Mouse (Mus musculus) heart, embryonic 16.5 days (tissue): Measurements from ENCODE around the gene Kirrel3. TPM values are rescaled to one million over a fixed set of nuclear protein-coding genes. Genes with fewer than 3 reads are reported as not detected.

ENCODE experiments used
- ATAC-seq: fragments of 200-750 bp; cut with Nextera tagmentation; replicated peaks from 2 replicates; pipeline ENCODE4 v1.8.0; 2017; ENCODE audit warnings: moderate number of reproducible peaks; ENCODE audit not compliant: insufficient read depth, low FRiP score; ENCODE audit errors: extremely low read depth
- H3K27ac ChIP-seq: fragments of 300-500 bp; sonication (generic); 2 replicates; pipeline ENCODE4 v1.5.1; 2014; ENCODE audit warnings: mild to moderate bottlenecking, low read length, control low read depth, moderate library complexity
- H3K27me3 ChIP-seq: fragments of 300-500 bp; sonication (generic); 2 replicates; pipeline ENCODE4 v1.6.1; 2014; ENCODE audit warnings: low read length, mixed read lengths; ENCODE audit not compliant: control insufficient read depth, insufficient read depth
- H3K36me3 ChIP-seq: fragments of 300-500 bp; sonication (generic); 2 replicates; pipeline ENCODE4 v1.6.1; 2014; ENCODE audit not compliant: control insufficient read depth, insufficient read depth
- H3K4me1 ChIP-seq: fragments of 300-500 bp; sonication (generic); 2 replicates; pipeline ENCODE4 v1.6.1; 2014; ENCODE audit warnings: low read length, mixed read lengths; ENCODE audit not compliant: control insufficient read depth, insufficient read depth
- H3K4me2 ChIP-seq: fragments of 300-500 bp; sonication (generic); 2 replicates; pipeline ENCODE4 v1.6.1; 2014; ENCODE audit warnings: low read depth, mild to moderate bottlenecking, control low read depth, low read length
- H3K4me3 ChIP-seq: fragments of 300-500 bp; sonication (generic); 2 replicates; pipeline ENCODE4 v1.5.1; 2014; ENCODE audit warnings: mild to moderate bottlenecking, control low read depth, low read length
- H3K9ac ChIP-seq: fragments of 300-500 bp; sonication (generic); 2 replicates; pipeline ENCODE4 v1.6.1; 2014; ENCODE audit warnings: low read length, control low read depth
- H3K9me3 ChIP-seq: fragments of 300-500 bp; sonication (generic); replicated peaks from 2 replicates; pipeline ENCODE4 v1.6.1; 2016; ENCODE audit warnings: low read length; ENCODE audit not compliant: control insufficient read depth
- WGBS: fragments of 180-500 bp; shearing (Covaris S2); extraction: QIAGEN DNeasy Blood & Tissue Kit; methylation state at CpG from one replicate; pipeline ENCODE4 v1.1.7; 2014; 5-methylcytosine and 5-hydroxymethylcytosine counted together
- polyA plus RNA-seq: library from polyadenylated mRNA; unstranded; fragments of >200 nt; fragmentation: Nextera tagmentation; extraction: Ambion mirVana; gene quantifications from 2 replicates; pipeline ENCODE4 v1.2.1, GENCODE M21; 2015

Gene Kirrel3
- polyA plus RNA-seq, 1 experiment from 2014 or later: 1.6 TPM

DNA sequence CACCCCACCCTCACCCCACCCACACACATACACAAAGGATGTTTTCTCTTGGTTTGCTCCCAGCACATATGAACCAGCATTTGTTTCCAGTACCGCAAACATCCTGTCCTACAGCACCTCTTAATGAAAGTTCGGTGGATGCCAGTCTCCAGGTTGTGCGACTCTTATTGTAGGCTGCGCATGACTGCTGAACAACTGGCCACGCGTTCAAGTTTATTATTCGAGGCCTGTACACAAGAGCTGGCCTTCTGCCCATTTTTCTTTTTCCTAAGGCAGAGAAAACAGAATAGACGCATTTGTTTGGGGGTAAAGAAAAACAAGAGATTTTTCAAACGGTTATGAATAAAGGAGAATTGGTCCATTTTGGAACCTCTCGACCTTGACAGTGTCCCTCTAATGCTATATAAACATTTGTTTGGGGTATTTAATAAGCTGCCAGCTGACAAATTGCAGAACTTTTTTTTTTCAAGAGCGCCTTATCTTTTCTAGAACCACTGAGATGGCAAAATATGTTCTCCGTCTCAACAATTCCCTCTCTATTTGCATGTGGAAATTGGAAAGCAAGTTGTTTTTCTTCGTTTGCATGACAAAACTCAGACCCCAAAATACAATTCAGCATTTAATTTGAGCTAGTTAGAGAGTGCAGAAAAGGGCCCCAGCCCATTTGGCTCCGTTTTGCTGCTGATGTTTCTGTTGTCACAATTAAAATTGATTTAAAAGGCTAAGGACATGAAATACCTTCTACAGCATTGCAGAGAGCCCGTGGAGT lies 179.9 kb downstream of the Kirrel3 start:
- no peaks in the 10 kb centered on the region for H3K27me3 ChIP-seq
- H3K4me2 ChIP-seq: no peak overlapping the region
- no peak overlapping the region for H3K9ac ChIP-seq
- no peaks in the 10 kb centered on the region for H3K36me3 ChIP-seq
- no peak overlapping the region for H3K27ac ChIP-seq
- H3K9me3 ChIP-seq: no peaks in the 10 kb centered on the region
- H3K4me1 ChIP-seq: no peaks in the 10 kb centered on the region
- ATAC-seq: no peak
- WGBS: 73% methylated on average over 15 of the region's 15 CpGs
- no peak overlapping the region for H3K4me3 ChIP-seq

DNA sequence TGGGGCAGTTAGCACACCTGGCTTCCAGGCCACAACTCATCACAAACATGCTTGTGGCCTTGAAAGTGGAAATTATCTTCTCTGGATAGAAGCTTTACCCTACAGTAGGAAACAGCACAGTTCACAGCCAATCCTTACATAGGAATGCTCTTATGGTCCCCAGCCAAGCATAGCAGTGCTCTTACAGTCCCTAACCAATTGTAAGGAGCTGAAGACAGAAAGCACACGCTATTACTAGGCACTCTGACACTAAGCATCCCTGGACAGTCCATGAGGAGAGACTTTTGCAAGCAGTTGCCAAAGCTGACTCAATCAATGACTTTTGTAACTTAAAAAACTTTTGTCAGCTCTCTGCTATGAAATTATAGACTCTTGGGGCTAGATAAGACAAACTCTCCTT lies 181.5 kb downstream of the Kirrel3 start:
- H3K9me3 ChIP-seq: no peaks in the 10 kb centered on the region
- WGBS: 31% methylated on average over 1 of the region's 1 CpGs
- no peak for ATAC-seq
- H3K27me3 ChIP-seq: no peaks in the 10 kb centered on the region
- no peaks in the 10 kb centered on the region for H3K4me1 ChIP-seq
- H3K4me2 ChIP-seq: no peak overlapping the region
- H3K9ac ChIP-seq: no peak overlapping the region
- no peak overlapping the region for H3K27ac ChIP-seq
- H3K36me3 ChIP-seq: no peaks in the 10 kb centered on the region
- H3K4me3 ChIP-seq: no peak overlapping the region

DNA sequence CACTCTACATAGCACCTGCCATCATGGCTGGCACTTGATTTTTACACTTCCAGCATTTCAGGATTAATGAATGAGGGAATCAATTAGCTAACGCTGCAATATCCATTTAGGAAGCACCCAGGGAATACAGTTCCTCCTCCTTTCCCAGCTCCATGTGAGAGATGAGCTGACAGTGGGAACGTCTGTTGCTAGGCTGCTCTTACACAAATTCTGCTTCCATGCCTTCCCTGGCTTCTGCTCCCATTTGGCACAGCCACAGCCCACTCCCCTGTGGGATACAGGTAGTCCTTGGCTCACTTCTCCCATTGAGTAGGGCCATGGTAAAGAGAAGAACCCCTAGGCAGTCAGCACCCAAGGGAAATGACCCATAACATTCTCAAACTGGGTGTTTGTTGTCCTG lies 185.2 kb downstream of the Kirrel3 start:
- Histone ChIP-seq H3K9me3 (no peaks in the 10 kb centered on the region), H3K4me3 (no peak overlapping the region), H3K27me3 (no peaks in the 10 kb centered on the region), H3K4me1 (no peaks in the 10 kb centered on the region), H3K4me2 (no peak overlapping the region), H3K36me3 (no peaks in the 10 kb centered on the region), H3K27ac (no peak overlapping the region), H3K9ac (no peak overlapping the region)
- 54% methylated on average over 2 of the region's 2 CpGs for WGBS
- no peak for ATAC-seq

DNA sequence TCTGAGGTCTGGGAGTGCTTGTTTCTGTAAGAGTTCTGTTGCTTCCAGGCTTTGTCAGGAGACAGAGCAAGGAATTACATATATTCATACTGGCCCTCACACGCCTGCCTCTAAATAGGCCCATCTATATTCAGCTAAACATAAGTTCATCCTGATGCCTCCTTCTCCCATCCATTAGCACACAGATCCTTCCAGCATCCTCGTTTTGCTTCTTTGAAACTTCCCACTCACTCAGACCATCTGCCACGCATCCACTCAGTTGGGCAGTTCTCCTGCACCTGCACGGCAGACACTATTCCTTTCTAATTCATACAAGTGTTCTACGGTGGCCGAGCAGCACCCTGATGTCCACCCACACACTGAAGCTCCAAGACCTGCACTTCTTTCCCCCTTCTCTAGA lies 201.1 kb downstream of the Kirrel3 start:
- 72% methylated on average over 6 of the region's 6 CpGs for WGBS
- Histone ChIP-seq H3K36me3 (no peaks in the 10 kb centered on the region), H3K4me1 (no peaks in the 10 kb centered on the region), H3K27ac (no peak overlapping the region), H3K4me2 (no peak overlapping the region), H3K4me3 (no peak overlapping the region), H3K9ac (no peak overlapping the region), H3K27me3 (no peaks in the 10 kb centered on the region), H3K9me3 (no peaks in the 10 kb centered on the region)
- no peak for ATAC-seq

DNA sequence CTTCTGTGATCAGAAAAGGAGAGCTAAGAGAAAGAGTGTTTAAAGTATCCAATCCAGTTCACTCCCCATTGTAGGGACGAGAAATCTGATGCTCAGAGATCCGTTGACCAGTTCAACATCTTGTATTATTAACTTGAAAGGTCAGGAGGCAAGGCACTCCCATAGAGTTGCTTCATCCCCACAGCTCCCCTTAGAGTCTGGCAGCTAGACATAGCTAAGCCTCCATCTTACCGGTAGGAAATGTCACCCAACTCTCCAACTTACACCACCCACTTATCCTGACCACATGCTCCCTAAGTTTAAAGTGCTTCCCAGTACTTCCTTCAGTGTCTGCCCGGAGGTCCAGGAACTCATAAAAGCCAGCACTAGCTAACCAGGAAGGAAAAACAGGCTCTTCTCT lies 202.7 kb downstream of the Kirrel3 start:
- no peak overlapping the region for H3K4me3 ChIP-seq
- ATAC-seq: no peak
- H3K27me3 ChIP-seq: no peaks in the 10 kb centered on the region
- no peaks in the 10 kb centered on the region for H3K36me3 ChIP-seq
- no peak overlapping the region for H3K27ac ChIP-seq
- H3K9ac ChIP-seq: no peak overlapping the region
- 51% methylated on average over 4 of the region's 4 CpGs for WGBS
- H3K4me2 ChIP-seq: no peak overlapping the region
- H3K4me1 ChIP-seq: no peaks in the 10 kb centered on the region
- H3K9me3 ChIP-seq: no peaks in the 10 kb centered on the region

DNA sequence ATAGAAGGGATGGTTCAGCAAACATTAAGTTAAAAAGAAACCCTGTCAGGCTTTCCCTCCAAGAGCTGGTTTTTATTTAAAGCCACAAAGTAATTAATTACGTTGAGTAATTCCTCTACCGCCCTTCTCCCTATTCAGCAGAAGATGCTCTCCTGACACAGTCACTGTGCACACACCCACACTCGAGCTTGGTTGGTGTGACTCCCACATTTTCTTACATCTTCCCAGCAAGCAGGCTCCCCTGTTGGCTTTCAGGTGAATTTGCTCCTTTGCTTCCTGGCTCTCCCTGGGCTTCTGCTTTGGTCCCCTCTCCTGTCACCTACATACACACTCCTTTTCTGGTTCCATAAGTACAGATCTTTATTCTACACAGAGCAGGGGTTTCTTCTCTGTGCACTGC lies 203.7 kb downstream of the Kirrel3 start:
- no peaks in the 10 kb centered on the region for H3K4me1 ChIP-seq
- ATAC-seq: no peak
- no peak overlapping the region for H3K27ac ChIP-seq
- H3K4me3 ChIP-seq: no peak overlapping the region
- 71% methylated on average over 3 of the region's 3 CpGs for WGBS
- H3K4me2 ChIP-seq: no peak overlapping the region
- no peaks in the 10 kb centered on the region for H3K36me3 ChIP-seq
- no peak overlapping the region for H3K9ac ChIP-seq
- no peaks in the 10 kb centered on the region for H3K9me3 ChIP-seq
- no peaks in the 10 kb centered on the region for H3K27me3 ChIP-seq

DNA sequence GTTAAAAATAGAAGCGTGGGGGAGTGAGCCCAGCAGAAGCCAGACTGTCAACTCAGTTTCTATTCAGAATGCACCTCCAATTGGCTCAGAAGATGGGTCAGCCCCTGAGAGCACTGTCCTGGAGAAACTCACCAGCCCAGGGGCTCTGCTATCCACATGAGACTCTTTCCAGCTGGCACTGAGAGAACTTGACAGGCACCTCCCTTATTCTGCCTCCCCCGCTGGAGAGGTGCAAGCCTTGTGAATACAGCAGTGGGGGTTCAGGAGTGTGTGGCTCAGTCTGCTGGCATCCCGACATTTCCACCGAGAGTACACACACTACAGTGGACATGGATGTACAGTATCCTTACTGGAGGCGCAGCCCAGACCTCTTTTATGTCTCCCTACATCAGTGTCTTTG lies 210.0 kb downstream of the Kirrel3 start:
- ATAC-seq: no peak
- 59% methylated on average over 5 of the region's 5 CpGs for WGBS
- H3K27ac ChIP-seq: no peak overlapping the region

DNA sequence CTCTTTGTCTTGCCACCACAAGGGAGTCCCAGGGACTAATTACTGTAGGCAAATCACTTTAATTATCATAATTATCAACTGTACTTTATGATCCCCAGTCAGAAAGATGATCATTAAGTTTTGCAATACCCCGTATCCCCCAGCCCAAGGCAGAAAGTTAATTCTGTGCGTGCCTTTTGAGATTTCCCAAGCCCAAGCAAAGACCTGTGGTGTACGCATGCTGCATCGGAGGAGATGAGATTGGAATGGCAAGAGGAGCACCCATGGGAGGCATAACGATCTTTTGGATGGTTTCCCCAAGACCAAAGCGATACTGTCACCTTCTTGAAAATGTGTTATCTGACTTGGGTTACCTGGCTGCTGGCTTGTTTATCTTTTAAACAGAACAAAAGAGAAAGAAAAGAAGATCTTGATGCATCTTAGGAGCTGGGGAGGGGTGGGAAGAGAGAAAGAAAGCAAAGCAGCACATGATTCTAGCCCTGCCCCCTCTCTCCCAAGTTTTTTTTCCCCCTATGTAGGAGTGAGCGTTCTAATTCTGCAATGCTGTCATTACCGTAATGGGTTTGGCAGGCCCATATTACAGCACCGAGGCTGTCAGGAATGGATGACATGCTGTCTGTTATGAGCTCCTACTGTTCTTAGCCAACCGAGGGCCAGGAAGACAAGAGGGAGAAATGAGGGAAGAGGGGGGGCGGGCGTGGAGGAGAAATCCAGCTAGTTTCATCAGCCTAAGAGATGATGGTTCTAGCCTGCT lies 218.0 kb downstream of the Kirrel3 start:
- no peaks in the 10 kb centered on the region for H3K27me3 ChIP-seq
- no peaks in the 10 kb centered on the region for H3K9me3 ChIP-seq
- H3K4me3 ChIP-seq: no peak overlapping the region
- WGBS: 81% methylated on average over 12 of the region's 12 CpGs
- no peak overlapping the region for H3K9ac ChIP-seq
- no peaks in the 10 kb centered on the region for H3K4me1 ChIP-seq
- no peak overlapping the region for H3K4me2 ChIP-seq
- H3K36me3 ChIP-seq: no peaks in the 10 kb centered on the region
- no peak overlapping the region for H3K27ac ChIP-seq
- no peak for ATAC-seq

More for the DNA sequence above, 210.0 kb downstream of the Kirrel3 start:
- no peaks in the 10 kb centered on the region for H3K4me1 ChIP-seq
- no peaks in the 10 kb centered on the region for H3K27me3 ChIP-seq
- no peaks in the 10 kb centered on the region for H3K9me3 ChIP-seq
- H3K9ac ChIP-seq: no peak overlapping the region
- H3K4me3 ChIP-seq: no peak overlapping the region
- no peaks in the 10 kb centered on the region for H3K36me3 ChIP-seq
- no peak overlapping the region for H3K4me2 ChIP-seq

DNA sequence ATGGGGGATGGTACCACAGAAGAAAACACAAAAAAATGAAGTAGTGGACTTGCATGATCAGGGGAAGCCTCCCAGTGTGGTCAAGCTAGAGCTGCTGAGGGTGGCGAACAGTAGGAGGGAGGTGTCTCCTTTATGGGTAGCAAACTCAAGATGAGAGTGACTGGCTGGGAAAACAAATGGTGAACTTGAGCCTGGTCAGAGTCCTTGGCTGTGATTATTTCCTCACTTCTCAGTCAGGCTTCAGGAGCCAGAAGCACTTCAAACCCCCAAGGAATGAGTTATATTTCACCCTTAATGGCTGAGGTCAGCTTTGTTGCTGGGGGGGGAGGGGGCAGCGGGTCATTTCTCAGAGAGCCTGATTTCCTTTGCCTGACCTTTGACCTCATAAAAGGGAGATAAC lies 218.7 kb downstream of the Kirrel3 start:
- H3K9ac ChIP-seq: no peak overlapping the region
- no peaks in the 10 kb centered on the region for H3K9me3 ChIP-seq
- H3K4me1 ChIP-seq: no peaks in the 10 kb centered on the region
- no peaks in the 10 kb centered on the region for H3K36me3 ChIP-seq
- no peak overlapping the region for H3K27ac ChIP-seq
- no peak overlapping the region for H3K4me2 ChIP-seq
- no peak overlapping the region for H3K4me3 ChIP-seq
- no peaks in the 10 kb centered on the region for H3K27me3 ChIP-seq
- WGBS: 49% methylated on average over 2 of the region's 2 CpGs
- ATAC-seq: no peak
